Mouse (Mus musculus): ENCODE measurements around the gene Snx9.

DNA sequence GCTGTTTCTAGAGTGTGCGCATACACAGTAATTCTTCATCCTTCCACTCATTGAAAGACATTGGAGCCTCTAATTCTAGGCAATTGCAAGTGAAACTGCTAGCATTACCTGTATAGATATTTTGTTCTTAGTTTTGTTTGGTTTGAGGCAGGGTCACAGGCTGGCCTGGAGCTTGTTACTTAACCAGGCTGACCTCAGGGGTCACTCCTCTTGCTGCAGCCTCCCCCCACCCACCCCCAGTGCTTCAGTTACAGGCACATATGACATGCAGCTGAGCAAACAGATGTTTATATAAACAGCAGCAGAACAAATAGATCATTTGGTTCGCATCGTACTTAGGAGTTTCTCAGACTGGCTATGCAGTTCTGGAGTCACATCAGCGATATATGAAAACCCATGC lies 71.7 kb downstream of the Snx9 start:
- TF ChIP-seq CTCF (IDR thresholded peaks at IDR 0.05; ENCODE audit: low read depth, low read length) (no peak), GATA1 (IDR thresholded peaks at IDR 0.05; ENCODE audit: borderline replicate concordance, low read length) (no peak), GATA2 (IDR thresholded peaks at IDR 0.05; ENCODE audit: borderline replicate concordance, low read depth, low read length) (no peak), TAL1 (conservative IDR thresholded peaks at IDR 0.05; ENCODE audit: low read depth, low read length) (no peak), POLR2AphosphoS5 (IDR thresholded peaks at IDR 0.05; ENCODE audit: insufficient replicate concordance, low read depth, low read length) (no peak)

All from G1E (cell line).